Mouse (Mus musculus) testis, adult 2 months (tissue): Measurements from ENCODE around the gene Trmt112. TPM values are rescaled to one million over a fixed set of nuclear protein-coding genes. Genes with fewer than 3 reads are reported as not detected.

Experiments used
- H3K27ac ChIP-seq: fragments of 200-500 bp; 2 replicates; pipeline ENCODE4 v1.5.1; 2012; ENCODE audit warnings: low read depth, low read length; ENCODE audit not compliant: control insufficient read depth, insufficient read depth
- H3K27me3 ChIP-seq: fragments of 200-500 bp; 2 replicates; pipeline ENCODE4 v1.6.1; 2012; ENCODE audit warnings: mild to moderate bottlenecking, low read length, moderate library complexity; ENCODE audit not compliant: control insufficient read depth, insufficient read depth
- H3K36me3 ChIP-seq: fragments of 200-500 bp; 2 replicates; pipeline ENCODE4 v1.6.1; 2012; ENCODE audit warnings: mild to moderate bottlenecking, low read length; ENCODE audit not compliant: control insufficient read depth, insufficient read depth
- H3K4me1 ChIP-seq: fragments of 200-500 bp; 2 replicates; pipeline ENCODE4 v1.6.1; 2012; ENCODE audit warnings: low read length; ENCODE audit not compliant: control insufficient read depth, insufficient read depth
- H3K4me3 ChIP-seq: fragments of 200-500 bp; 2 replicates; pipeline ENCODE4 v1.5.1; 2012; ENCODE audit warnings: low read depth, mild to moderate bottlenecking, low read length, moderate library complexity, mixed read lengths; ENCODE audit not compliant: control insufficient read depth
- CTCF ChIP-seq: fragments of 200-500 bp; IDR thresholded peaks from 2 replicates; pipeline ENCODE4 v1.5.1; 2012; ENCODE audit warnings: low read depth, mild to moderate bottlenecking, inconsistent platforms, low read length, moderate library complexity; ENCODE audit not compliant: control insufficient read depth, insufficient read depth, insufficient replicate concordance
- POLR2A ChIP-seq: fragments of 200-500 bp; IDR thresholded peaks from 2 replicates; pipeline ENCODE4 v1.6.1; 2012; ENCODE audit warnings: low read depth, mild to moderate bottlenecking, inconsistent platforms, low read length, moderate library complexity; ENCODE audit not compliant: control insufficient read depth
- polyA plus RNA-seq: library from polyadenylated mRNA; depleted of rRNA; stranded (reverse); fragments of >200 nt; gene quantifications from 2 replicates; pipeline ENCODE4 v1.2.3, GENCODE M21; 2012

The Trmt112 gene
- polyA plus RNA-seq, 1 experiment = 52.9 TPM

- Histone ChIP-seq H3K4me1 (peaks cover 37% of the 10 kb centered on the region), H3K27me3 (no peaks in the 10 kb centered on the region), H3K27ac (no peak overlapping the region), H3K36me3 (no peaks in the 10 kb centered on the region), H3K4me3 (no peak overlapping the region)
- TF ChIP-seq CTCF (no peak), POLR2A (no peak)
Measured at GRCm38 (mm10) chr19:6931002-6931401, 21.5 kb downstream of the Trmt112 start.

GRCm38 (mm10) chr19:6932018-6932417 lies 22.5 kb downstream of the Trmt112 start:
- Histone ChIP-seq H3K27ac (no peak overlapping the region), H3K36me3 (no peaks in the 10 kb centered on the region), H3K27me3 (no peaks in the 10 kb centered on the region), H3K4me3 (no peak overlapping the region), H3K4me1 (peaks cover 29% of the 10 kb centered on the region)
- TF ChIP-seq POLR2A = no peak
- no peak for TF ChIP-seq CTCF

GRCm38 (mm10) chr19:6933102-6933435 lies 23.6 kb downstream of the Trmt112 start:
- Histone ChIP-seq H3K27me3 (no peaks in the 10 kb centered on the region), H3K4me3 (no peak overlapping the region), H3K4me1 (peaks cover 25% of the 10 kb centered on the region), H3K27ac (no peak overlapping the region), H3K36me3 (no peaks in the 10 kb centered on the region)
- TF ChIP-seq CTCF = no peak
- no peak for TF ChIP-seq POLR2A

- peaks cover 25% of the 10 kb centered on the region for H3K4me1 ChIP-seq
- no peaks in the 10 kb centered on the region for H3K27me3 ChIP-seq
- no peak for TF ChIP-seq POLR2A
- TF ChIP-seq CTCF = no peak
- H3K4me3 ChIP-seq = peak overlapping the region; percentile 19
- H3K36me3 ChIP-seq = no peaks in the 10 kb centered on the region
- H3K27ac ChIP-seq = no peak overlapping the region
Measured at GRCm38 (mm10) chr19:6933436-6934194, 24.1 kb downstream of the Trmt112 start.

- H3K36me3 ChIP-seq = no peaks in the 10 kb centered on the region
Measured at GRCm38 (mm10) chr19:6934195-6934977, 24.9 kb downstream of the Trmt112 start, which contains the start of gene Kcnk4. TSS of gene Kcnk4 (minus strand) at chr19:6934515.

GRCm38 (mm10) chr19:6936299-6936698 lies 26.8 kb downstream of the Trmt112 start:
- H3K27ac ChIP-seq = no peak overlapping the region
- TF ChIP-seq CTCF (peak; percentile 14; the same call in 1 of the 2 replicates), POLR2A (no peak)
- no peak overlapping the region for H3K4me3 ChIP-seq
- H3K36me3 ChIP-seq = no peaks in the 10 kb centered on the region
- H3K27me3 ChIP-seq = no peaks in the 10 kb centered on the region
- H3K4me1 ChIP-seq = peaks cover 27% of the 10 kb centered on the region

More at GRCm38 (mm10) chr19:6934195-6934977, 24.9 kb downstream of the Trmt112 start, which contains the start of gene Kcnk4:
- Histone ChIP-seq H3K4me3 (peak within 1 kb of the TSS; percentile 19), H3K4me1 (peaks cover 25% of the 10 kb centered on the region), H3K27me3 (no peaks in the 10 kb centered on the region), H3K27ac (no peak within 1 kb of the TSS)
- TF ChIP-seq CTCF (no peak), POLR2A (no peak)

- Histone ChIP-seq H3K4me1 (peaks cover 28% of the 10 kb centered on the region), H3K27ac (no peak overlapping the region), H3K36me3 (no peaks in the 10 kb centered on the region), H3K4me3 (no peak overlapping the region), H3K27me3 (no peaks in the 10 kb centered on the region)
- TF ChIP-seq CTCF = no peak
- TF ChIP-seq POLR2A = no peak
Measured at GRCm38 (mm10) chr19:6937541-6938465, 28.3 kb downstream of the Trmt112 start.
